Mouse (Mus musculus) c-Kit-positive CD71-positive TER-119-positive erythroid progenitor cells, embryonic 14.5 days (primary cell): Measurements from ENCODE around the gene Sphk1.

Experiments used
- DNase-seq: peaks from one replicate; pipeline ENCODE4 v3.0.0-alpha.2; 2013; ENCODE audit warnings: low spot score

Gene Sphk1

GRCm38 (mm10) chr11:116538142-116538735 is 7.5 kb downstream of the Sphk1 start:
- DNase-seq = peak; percentile 53

DNA sequence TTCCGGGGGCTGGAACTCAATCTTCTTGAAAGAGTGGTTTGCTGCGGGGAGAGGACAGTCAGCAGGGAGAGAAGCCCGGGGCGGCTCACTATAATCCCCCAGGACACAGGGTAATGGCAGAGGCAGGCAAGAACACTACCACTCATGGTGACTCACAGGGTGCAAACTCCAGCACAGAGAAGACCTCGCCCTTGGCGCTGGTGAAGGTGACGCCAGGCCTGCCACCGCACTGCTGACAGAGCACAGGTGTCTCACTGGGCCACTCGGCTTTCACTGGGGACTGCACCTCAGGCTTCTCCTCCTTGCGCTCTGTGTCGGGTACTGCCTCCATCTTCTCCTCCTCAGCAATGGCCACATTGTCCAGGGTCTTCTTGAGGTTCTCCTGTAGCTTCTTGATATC is 10.5 kb downstream of the Sphk1 start:
- no peak for DNase-seq

DNA sequence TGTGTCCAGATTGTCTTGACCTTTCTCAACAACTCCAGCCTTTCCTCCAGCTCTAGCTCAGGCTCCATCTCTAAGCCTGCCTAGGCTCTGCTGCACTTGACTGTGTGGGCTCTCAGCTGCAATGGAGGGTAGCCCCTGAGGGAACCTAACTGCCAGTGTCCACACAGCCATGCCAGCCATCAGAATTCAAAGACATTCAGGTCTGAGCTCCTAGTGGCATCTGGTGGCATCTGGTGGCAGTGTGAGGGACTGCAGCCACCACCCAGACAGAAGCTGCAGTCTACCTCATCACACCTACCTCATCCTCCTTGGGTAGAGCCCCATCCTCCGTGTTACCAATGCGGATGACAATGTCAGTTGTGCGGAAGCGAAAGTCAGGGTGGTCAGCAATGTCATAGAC is 12.4 kb downstream of the Sphk1 start:
- DNase-seq = peak; percentile 47

DNA sequence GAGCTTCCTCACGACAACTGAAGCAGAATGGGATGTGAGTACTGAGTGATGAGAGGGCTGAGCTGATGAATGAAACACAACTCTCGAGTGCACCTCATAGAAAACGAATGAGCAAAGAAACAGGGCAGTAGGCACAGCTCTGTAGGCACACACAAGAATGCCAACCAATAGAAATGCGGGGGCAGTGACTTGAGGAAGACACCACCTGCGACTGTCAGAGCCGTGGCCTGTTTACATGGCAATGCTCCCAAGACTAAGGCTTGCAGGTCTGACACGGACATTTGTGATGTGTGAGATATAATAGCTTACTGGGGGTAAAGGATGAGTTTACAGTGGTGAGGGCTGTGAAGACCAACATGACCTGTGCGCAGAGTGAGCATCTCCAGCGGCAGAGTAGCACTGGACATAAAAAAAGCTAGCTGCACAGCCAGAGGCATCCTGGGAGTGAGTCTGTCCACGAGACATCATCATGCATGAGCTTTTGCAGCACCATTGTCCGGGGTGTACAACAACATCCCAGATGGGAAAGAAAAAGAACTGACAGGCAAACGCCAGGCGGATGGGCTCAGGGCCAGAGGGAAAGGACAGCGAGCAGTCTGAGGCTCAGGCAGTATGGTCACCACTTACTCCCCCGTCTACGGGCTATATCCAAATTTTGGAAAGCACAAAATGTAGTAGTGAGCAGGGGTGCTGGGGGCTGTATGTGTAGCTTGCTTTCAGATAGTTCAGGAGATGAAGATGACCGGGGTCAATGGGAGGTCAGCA is 16.8 kb downstream of the Sphk1 start:
- no peak for DNase-seq

DNA sequence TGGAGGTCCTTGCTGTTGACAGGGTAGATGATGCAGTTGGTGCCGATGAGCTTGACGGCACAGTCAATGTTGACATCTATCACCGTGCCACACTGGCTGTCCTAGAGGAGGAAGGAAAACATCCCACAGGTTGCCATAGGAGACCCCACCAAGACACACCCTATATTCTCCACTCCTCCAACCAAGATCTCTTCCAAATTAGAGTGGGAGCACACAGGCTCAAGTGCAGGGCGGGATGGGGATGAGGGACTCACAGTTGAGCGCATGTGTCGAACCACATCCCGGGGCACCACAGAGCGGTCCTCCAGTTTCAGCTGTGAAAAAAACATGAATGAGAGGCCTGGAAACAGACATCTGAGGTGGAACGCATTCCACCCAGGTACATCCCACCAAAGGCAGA is 18.1 kb downstream of the Sphk1 start:
- DNase-seq = no peak

GRCm38 (mm10) chr11:116549273-116550038 is 18.7 kb downstream of the Sphk1 start:
- DNase-seq = peak; percentile 73

GRCm38 (mm10) chr11:116550748-116551147 is 20.0 kb downstream of the Sphk1 start:
- no peak for DNase-seq

DNA sequence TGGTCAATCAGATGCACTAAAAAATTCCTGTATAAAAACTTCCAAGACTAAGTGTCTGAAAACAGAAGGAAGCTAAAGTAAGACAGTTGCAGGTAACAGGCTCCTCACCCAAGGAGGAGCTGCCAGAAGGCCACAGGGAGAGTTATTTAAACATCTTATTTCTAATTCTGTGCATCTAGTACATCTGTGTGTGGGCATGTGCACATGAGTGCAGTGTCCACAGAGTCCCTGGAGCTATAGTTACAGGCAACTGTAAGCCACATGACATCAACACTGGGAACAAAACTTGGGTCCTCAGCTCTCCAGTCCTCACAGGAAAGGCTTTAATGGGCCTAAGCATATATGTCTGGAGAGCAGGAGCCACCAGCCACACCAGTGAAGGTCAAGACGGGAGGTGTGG is 21.5 kb downstream of the Sphk1 start:
- DNase-seq = no peak

- DNase-seq = peak; percentile 53
Observed at GRCm38 (mm10) chr11:116554171-116554878, 23.6 kb downstream of the Sphk1 start.

DNA sequence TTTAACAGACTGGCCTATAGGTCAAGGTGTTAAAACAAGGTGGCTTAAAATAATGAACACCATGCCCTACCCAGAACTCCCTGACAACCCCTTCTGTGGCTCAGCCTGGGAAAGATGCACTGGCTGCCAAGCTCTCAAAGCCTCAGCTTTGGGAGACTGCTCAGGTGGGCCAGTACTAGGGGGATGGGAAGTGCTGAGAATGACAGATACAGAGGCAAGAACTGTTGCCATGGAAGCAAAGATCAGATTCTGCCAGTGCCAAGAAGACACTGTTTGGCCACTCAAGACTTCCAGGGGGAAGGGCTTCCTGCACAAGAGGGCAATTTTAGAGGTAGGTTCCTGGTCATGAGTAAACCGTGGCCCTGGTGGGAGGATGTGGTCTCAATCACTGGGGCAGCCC is 24.8 kb downstream of the Sphk1 start:
- DNase-seq = no peak

- no peak for DNase-seq
Observed at GRCm38 (mm10) chr11:116556308-116556707, 25.6 kb downstream of the Sphk1 start.

DNA sequence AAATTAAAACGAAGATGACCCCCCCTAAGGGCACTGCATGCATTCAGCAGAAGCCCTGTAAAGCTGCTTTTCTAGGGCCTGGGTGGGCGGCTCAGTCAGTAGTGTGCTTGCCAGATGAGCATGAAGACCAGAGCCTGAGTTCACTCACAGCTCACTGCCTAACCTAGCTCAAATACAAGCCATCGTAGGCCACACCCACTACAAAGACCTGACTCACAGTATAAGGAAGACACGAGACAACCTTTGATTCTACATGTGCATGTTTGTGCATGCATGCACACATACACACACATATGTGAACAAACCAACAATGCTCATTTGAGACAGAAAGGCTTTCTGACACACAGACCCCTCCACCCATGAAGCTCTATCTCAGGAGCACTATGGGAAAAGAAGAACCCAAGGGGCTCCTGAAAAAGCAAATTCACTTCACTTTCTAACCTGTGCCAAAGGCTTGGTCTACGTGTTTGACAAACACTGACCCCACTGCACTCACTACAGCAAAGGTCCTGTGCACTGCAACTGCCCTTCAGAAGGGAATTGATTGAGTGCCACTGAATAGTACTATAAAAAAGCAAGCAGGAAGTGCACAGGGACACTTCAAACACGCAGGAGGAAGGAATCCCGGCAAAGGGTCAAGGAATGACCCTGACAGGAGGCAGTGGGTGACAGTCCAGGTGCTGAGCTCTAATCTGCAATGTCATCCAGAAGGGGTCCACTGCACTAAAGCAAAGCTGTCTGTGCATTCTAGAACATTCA is 34.7 kb downstream of the Sphk1 start:
- DNase-seq = no peak

DNA sequence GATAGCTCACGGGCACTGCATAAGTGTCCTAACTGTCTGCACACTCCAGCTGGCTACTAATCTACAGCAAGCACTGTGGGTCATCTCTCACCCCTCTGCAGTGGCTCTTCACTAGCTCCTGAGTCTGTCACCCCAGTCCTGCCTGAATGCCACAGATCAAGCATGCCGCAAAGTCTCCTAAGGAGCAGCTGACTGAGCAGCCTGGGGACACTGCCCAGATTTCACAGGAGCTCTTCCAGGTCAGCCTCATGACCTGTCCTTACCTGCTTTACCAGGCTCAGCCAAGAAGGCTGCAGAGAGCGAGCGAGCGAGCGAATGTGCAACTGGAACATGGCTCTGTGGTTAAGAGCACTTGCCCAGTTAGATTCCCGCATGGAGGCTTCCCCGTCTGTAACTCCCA is 36.8 kb downstream of the Sphk1 start:
- DNase-seq = no peak

GRCm38 (mm10) chr11:116570821-116571220 is 40.1 kb downstream of the Sphk1 start:
- DNase-seq = no peak

DNA sequence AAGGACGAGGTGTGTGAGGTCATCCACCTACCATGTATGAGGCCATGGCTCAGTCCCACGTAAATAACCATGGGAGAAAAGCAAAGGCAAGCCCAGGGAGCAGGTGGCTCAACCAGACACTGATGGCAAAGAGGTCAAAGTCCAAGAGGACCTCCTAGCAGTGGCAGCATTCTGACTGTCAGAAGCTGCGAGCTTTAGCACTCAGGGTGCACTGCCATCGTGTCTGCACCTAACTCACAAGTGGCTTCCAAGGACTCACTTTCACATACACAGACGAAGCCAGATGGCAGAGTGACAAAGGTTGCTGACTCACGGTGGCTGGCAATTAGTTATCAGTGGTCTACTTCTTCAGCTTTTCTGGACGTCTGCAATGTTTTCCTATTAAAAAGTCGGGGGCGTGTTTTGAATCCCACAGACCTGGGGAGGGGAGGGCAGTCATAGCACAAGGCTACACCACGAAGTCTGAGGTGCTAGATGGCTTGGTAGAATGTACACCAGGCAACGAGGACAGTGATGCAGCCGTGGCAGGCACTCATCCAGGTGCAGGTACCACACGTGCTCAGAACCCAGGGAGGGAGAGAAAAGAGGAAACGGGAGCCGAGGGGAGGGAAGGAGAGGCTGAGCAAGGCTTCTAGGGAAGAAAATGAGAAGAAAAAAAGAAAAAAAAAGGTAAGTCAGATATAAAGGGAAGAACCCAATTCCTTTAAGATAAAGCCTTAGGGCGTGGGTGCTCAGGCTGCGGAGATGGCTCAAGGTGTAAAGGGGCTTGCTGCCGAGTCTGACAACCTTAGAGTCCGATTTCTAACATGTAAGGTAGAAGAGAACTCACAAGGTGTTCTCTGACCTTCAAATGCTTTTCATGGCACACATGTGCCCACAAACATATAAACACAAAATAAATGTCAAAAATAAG is 41.3 kb downstream of the Sphk1 start:
- peak; percentile 84 for DNase-seq

GRCm38 (mm10) chr11:116572756-116573543 is 42.2 kb downstream of the Sphk1 start:
- peak; percentile 82 for DNase-seq

DNA sequence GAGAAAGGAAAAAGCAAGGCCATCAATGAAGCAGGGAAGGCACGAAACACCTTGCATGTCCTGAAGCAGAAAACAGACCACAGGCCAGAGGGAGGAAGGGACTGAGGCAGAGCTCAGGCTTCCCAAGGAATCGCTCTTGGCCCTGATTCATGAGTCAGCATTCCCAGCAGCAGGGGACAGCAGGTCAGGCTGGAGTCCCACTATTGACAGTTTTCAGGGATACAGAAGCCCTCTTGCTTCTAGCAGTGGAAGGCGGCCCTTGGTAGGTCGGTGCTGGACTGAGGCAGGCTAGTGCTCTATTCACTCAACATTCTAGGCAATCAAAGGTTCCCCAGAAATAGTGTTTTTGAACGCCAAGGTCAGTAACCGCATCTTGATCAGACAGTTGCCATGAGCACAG is 43.8 kb downstream of the Sphk1 start:
- no peak for DNase-seq

GRCm38 (mm10) chr11:116574982-116575381 is 44.3 kb downstream of the Sphk1 start:
- no peak for DNase-seq

GRCm38 (mm10) chr11:116575396-116575795 is 44.7 kb downstream of the Sphk1 start:
- DNase-seq = no peak

- DNase-seq = no peak
Observed at GRCm38 (mm10) chr11:116579280-116579679, 48.6 kb downstream of the Sphk1 start.
